Mouse (Mus musculus) erythroblast, adult 5-6 weeks (primary cell): ENCODE results near the gene Myh4. TPM values are rescaled to one million over a fixed set of nuclear protein-coding genes. Genes with fewer than 3 reads are reported as not detected.

Source experiments
- ATAC-seq: replicated peaks from 2 replicates; pipeline ENCODE4 v1.8.0; 2016; ENCODE audit warnings: moderate number of reproducible peaks, mild to moderate bottlenecking, moderate TSS enrichment, inconsistent platforms; ENCODE audit not compliant: poor library complexity, low FRiP score, severe bottlenecking
- total RNA-seq, 2 experiments: library from RNA; stranded (forward) in 1 of 2; stranded (reverse) in 1 of 2; fragments of 150-400 nt in 1 of 2; fragments of 200-764, 138-1000 nt in 1 of 2; gene quantifications; 2 replicates each; pipeline versions ENCODE4 v1.2.3 to v1.2.4; 2015 to 2017; ENCODE audit warnings: low replicate concordance in 2 of 2

Myh4 gene
- not detected in 2 replicates for total RNA-seq (2015; ENCODE audit: low replicate concordance)
- not detected in 2 replicates for total RNA-seq (2017; ENCODE audit: low replicate concordance)

GRCm38 (mm10) chr11:67237481-67238079 lies at the start of gene Myh4:
Gene Myh4, plus strand, starts transcription at chr11:67238029.
- ATAC-seq: no peak

GRCm38 (mm10) chr11:67190316-67190715 lies 47.5 kb upstream of the Myh4 start:
- ATAC-seq: no peak

GRCm38 (mm10) chr11:67190814-67191213 lies 47.0 kb upstream of the Myh4 start:
- no peak for ATAC-seq

DNA sequence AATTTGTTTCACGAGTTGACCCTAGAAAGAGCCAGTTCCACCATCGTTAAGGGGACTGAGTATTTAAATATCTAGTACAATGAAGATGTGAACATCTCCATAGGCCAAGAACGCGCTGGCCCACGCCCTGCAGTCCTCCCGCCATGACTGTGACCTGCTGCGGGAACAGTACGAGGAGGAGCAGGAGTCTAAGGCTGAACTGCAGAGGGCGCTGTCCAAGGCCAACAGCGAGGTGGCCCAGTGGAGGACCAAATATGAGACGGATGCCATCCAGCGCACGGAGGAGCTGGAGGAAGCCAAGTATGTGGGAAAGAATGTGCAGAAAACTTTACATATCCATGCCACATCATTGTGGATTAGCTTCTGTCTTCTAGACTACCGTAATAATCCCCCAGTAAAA lies 46.3 kb upstream of the Myh4 start:
- ATAC-seq: no peak

DNA sequence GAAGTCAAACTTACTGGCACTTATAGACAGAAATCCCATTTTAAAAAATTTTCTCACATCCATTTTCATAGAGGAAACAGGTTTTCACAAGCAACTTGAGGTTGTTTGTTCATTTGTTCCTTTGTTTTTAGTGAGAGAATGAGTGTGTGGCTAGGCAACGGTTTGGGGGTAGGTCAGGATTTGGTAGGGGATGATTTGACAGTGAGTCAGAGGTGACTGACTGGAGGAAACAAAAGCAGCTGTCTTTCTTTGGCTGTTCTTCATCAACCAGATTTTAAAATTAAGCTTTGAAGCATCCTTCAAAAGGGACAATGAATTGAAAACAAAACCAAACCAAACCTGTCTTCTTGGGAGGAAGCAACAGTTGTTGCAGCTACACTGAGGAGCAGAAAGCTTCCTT lies 38.5 kb upstream of the Myh4 start:
- ATAC-seq: no peak

GRCm38 (mm10) chr11:67199752-67200151 lies 38.1 kb upstream of the Myh4 start, which contains the start of gene Myh1:
Gene Myh1, plus strand, starts transcription at chr11:67200052.
- no peak for ATAC-seq

DNA sequence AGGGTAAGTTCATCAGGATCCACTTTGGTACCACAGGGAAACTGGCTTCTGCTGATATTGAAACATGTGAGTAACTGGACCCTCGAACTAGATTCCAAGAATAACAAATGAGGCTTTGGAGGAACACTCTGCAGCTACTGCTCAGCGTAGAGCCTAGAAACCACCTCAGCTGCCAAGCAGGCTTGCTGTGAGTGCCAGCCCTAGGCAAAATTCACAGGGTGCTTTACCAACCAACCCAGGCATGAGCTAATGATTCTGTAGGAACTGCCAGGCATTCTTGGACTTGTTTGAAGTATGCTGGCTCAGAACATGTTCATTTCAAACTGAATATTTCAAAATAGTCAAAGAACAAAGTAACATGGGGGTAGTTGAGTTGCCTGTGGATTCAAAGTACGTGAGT lies 33.1 kb upstream of the Myh4 start:
- ATAC-seq: no peak

- ATAC-seq: no peak
Measured at GRCm38 (mm10) chr11:67221803-67222202, 16.0 kb upstream of the Myh4 start.

- no peak for ATAC-seq
Measured at GRCm38 (mm10) chr11:67224466-67224865, 13.4 kb upstream of the Myh4 start.

DNA sequence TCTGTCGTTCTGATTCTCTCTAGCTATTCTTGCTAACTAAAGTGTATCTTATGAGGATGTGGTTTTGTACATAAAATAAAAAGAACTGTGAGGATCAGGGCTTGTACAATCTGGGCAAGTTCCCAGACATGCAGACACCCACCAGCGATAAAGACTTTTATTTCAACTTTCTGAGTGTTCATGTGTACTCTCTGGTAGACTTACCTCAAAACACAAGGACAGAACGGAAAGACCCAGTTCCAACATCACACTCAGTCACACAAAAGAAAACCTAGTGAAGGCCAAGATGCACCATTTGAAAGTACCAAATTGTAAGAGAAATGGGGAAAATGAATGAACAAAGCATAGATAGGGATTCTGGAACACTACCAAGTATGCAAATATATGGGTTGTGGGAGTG lies 9.1 kb upstream of the Myh4 start:
- no peak for ATAC-seq

DNA sequence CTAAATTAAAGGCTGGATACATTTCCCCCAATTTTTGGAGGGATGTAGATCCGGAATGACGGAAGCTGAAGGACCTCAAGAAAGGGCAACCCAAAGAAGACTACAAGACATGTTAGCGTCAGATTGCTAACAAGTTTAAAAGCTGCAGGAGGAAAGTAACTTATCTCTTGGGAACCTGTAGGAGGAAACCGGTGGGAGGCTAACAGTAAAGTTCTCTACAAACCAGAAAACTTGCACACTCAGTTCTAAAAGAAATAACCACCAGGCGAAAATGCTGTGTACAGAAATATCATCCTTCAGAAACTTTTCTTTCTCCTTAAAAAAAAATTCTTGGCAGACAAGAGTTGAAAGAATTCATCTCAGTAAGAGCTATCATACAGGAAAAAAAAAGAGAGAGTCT lies 8.7 kb upstream of the Myh4 start:
- no peak for ATAC-seq

DNA sequence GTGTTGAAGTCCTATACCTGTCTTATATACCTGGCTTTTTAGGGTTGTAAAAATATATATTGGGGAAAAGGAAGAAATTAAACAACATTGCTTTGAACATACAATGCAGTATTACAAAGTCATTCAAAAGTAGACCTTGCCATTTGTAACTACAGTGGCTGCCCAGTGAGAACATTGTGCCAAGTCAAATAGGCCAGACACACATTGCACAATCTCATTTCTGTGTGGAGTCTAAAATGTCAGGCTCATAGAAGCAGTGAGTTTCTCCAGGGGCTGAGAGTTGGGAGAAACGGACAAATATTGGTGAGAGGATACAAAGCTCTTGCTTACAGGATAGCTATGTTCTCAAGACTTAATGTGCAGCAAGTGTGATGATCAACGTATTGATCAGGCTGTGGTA lies 7.9 kb upstream of the Myh4 start:
- ATAC-seq: no peak

- no peak for ATAC-seq
Measured at GRCm38 (mm10) chr11:67235639-67236358, 2.0 kb upstream of the Myh4 start.

DNA sequence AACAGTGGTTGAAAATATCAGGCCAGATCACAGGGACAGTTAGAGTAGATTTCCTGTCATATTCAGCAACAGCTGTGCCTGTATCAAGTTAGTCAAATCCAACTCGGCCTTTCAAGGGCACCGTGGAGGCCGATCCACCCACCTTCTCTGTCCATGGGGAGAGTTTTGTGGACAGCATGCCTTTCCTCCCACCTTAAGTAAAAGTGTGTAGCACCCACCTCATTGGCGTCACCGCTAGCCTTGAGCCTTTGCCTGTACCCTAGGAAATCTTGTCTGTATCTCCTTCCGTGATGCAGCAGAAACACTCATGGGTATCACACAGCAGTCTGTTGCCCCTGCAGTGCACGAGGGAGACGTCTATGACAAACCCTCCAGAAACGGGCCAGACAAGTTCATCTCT lies 1.0 kb upstream of the Myh4 start:
- ATAC-seq: no peak

DNA sequence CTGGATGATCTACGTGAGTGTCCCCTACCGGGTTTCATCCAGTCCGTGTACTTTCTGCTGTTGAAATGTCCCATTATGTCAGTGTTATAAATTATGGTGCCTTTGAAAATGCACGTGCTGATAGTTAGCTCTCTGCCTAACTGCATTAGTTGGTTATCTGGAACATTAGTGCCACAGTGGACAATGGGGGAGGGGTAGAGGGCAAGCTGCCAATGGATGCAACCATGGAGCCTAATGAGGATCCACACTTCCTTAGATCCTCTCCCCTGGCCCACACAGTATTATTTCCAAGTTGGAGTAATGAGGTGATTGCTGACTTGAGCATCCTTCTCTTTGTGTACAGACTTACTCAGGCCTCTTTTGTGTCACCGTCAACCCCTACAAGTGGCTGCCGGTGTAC lies 3.2 kb downstream of the Myh4 start:
- no peak for ATAC-seq

DNA sequence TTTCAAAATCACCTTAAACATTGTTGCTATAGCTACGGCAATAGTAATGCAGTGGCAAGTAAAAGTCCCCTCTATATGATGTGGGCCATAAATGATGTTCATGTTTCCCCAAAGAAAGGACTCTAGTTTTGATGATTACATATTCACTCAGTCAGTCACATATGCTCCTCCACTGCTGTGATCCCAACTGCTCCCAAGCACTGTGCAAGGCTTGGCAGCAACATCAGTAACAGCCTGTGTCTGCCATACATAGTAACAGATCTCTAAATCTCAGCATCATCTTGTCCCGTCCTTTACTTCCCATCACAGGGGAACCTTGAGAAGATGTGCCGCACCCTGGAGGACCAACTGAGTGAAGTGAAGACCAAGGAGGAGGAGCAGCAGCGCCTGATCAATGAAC lies 15.9 kb downstream of the Myh4 start:
- no peak for ATAC-seq

- no peak for ATAC-seq
Measured at GRCm38 (mm10) chr11:67257048-67257447, 19.2 kb downstream of the Myh4 start.

GRCm38 (mm10) chr11:67260956-67261355 lies 23.1 kb downstream of the Myh4 start:
- ATAC-seq: no peak

- no peak for ATAC-seq
Measured at GRCm38 (mm10) chr11:67276601-67277174, 38.9 kb downstream of the Myh4 start, which contains the start of gene Myh8. Gene Myh8, plus strand, starts transcription at chr11:67277124.

- ATAC-seq: no peak
Measured at GRCm38 (mm10) chr11:67293440-67293839, 55.6 kb downstream of the Myh4 start.
